In the genomic region with DNA sequence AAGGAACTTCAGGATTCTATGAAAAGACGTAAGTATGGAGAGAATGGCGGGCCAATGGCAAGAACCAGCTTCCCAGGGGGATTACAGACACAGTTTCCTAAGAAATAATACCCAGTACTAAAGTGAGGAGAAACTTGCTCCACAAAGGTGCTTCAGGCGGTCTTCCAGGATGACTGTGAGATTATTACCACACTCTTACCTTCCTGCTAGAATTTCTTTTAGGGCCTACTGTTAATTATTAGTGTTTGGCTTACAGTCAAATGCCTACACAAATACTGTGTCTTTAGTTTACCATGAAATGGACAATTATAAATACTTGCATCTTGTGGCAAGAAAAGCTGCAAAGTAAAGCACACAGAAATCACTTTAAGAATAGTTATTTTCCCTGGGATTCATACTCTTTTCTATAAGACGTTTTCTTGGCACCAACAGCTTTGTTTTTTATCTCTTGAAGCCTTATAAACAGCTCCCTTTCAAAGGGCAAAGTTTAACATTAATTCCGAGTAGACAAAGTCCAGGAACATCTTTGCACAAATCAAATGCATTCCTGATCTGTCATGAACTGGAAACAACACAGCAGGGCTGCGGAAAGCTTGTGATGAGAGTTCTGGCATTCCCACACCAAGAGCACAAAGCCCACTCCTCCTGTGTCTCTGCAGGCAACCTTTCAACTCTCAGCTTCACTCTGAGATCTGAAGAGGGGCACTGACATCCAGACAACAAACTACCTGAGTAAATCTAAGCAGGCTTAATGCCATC, we compare ENCODE assay signal across 18 mouse cellular contexts.
A peak's percentile ranks its signal among the peaks of the same experiment; 100 is the strongest.
DNase-seq lines count a peak whose midpoint lies in the region; ATAC-seq lines count a peak whose summit lies in the region.
"Had no signal": no experiment of that assay in that cellular context is flagged by ENCODE, and none has a peak within 500 bp of the region (broad histone marks: within the 10 kb centered on the region; RNA-seq: fewer than 3 reads in every experiment).

No protein-coding gene starts in this region.

- WGBS in midbrain, embryonic 14.5 days = 19% methylated on average over 6 of the region's 6 CpGs
- WGBS in midbrain, embryonic 15.5 days = 21% methylated on average over 6 of the region's 6 CpGs
- WGBS in kidney, embryonic 16.5 days = 60% methylated on average over 6 of the region's 6 CpGs

- no peak overlapping the region for H3K4me3 ChIP-seq in midbrain, embryonic 14.5 days (replicated peaks; ENCODE audit: low read depth, low read length)
- H3K4me3 ChIP-seq in midbrain, embryonic 15.5 days = no peak overlapping the region
- no peak overlapping the region for H3K4me3 ChIP-seq in kidney, embryonic 16.5 days (ENCODE audit: low read length)
- H3K4me3 ChIP-seq: gastrocnemius, adult 2 months; hindbrain, embryonic 12.5 days; liver, embryonic 15.5 days; stomach, embryonic 15.5 days had no signal

- no peak for ATAC-seq in midbrain, embryonic 14.5 days (ENCODE audit: low FRiP score, low TSS enrichment)
- no peak for ATAC-seq in midbrain, embryonic 15.5 days (replicated peaks)
- ATAC-seq in kidney, embryonic 16.5 days (ENCODE audit: low FRiP score, low TSS enrichment) = peak; percentile 89

- no peaks in the 10 kb centered on the region for H3K9me3 ChIP-seq in midbrain, embryonic 14.5 days (ENCODE audit: control insufficient read depth, low read length)
- no peaks in the 10 kb centered on the region for H3K9me3 ChIP-seq in midbrain, embryonic 15.5 days
- no peaks in the 10 kb centered on the region; the same call in 1 of the 2 replicates for H3K9me3 ChIP-seq in kidney, embryonic 16.5 days (ENCODE audit: low read length)
- H3K9me3 ChIP-seq: hindbrain, embryonic 12.5 days; liver, embryonic 15.5 days; stomach, embryonic 15.5 days had no signal

- DNase-seq in midbrain, embryonic 14.5 days = peak; percentile 24
- peak; percentile 78 for DNase-seq in fat pad, adult 2 months (ENCODE audit: extremely low read depth, low read depth, low spot score)
- no peak for DNase-seq in gastrocnemius, postnatal 10 days
- no peak for DNase-seq in gastrocnemius, postnatal 4 days (ENCODE audit: low spot score in 2 of 2)
- DNase-seq in right cerebral cortex, postnatal 4 days = no peak
- DNase-seq: adrenal gland, postnatal 25 days; cerebellum, adult 11-12 months; gastrocnemius, adult 2 months; left cerebral cortex, postnatal 4 days; right cerebral cortex, postnatal 14 days; thymus, postnatal 25 days had no signal

- H3K27me3 ChIP-seq in midbrain, embryonic 14.5 days (ENCODE audit: control insufficient read depth, insufficient read depth, low read length) = no peaks in the 10 kb centered on the region
- H3K27me3 ChIP-seq in midbrain, embryonic 15.5 days (replicated peaks) = no peaks in the 10 kb centered on the region
- no peaks in the 10 kb centered on the region for H3K27me3 ChIP-seq in kidney, embryonic 16.5 days (ENCODE audit: insufficient read depth, low read length)
- H3K27me3 ChIP-seq: hindbrain, embryonic 12.5 days; liver, embryonic 15.5 days; stomach, embryonic 15.5 days had no signal

- H3K4me1 ChIP-seq in midbrain, embryonic 14.5 days (ENCODE audit: control insufficient read depth, insufficient read depth, low read length) = no peaks in the 10 kb centered on the region
- no peaks in the 10 kb centered on the region for H3K4me1 ChIP-seq in midbrain, embryonic 15.5 days
- H3K4me1 ChIP-seq in kidney, embryonic 16.5 days (ENCODE audit: insufficient read depth, low read length) = no peaks in the 10 kb centered on the region
- H3K4me1 ChIP-seq: hindbrain, embryonic 12.5 days; liver, embryonic 15.5 days; stomach, embryonic 15.5 days had no signal

- no peak overlapping the region for H3K27ac ChIP-seq in midbrain, embryonic 14.5 days (replicated peaks; ENCODE audit: low read depth, low read length)
- H3K27ac ChIP-seq in midbrain, embryonic 15.5 days = no peak overlapping the region
- H3K27ac ChIP-seq in kidney, embryonic 16.5 days (ENCODE audit: low read length) = peak overlapping the region; percentile 80
- H3K27ac ChIP-seq: gastrocnemius, adult 2 months; hindbrain, embryonic 12.5 days; liver, embryonic 15.5 days; macrophage; stomach, embryonic 15.5 days had no signal

- no peak overlapping the region for H3K4me2 ChIP-seq in midbrain, embryonic 14.5 days (ENCODE audit: low read length)
- H3K4me2 ChIP-seq in midbrain, embryonic 15.5 days = no peak overlapping the region
- no peak overlapping the region for H3K4me2 ChIP-seq in kidney, embryonic 16.5 days (replicated peaks; ENCODE audit: low read depth, low read length)
- H3K4me2 ChIP-seq: heart, embryonic 11.5 days; hindbrain, embryonic 12.5 days; liver, embryonic 15.5 days; stomach, embryonic 15.5 days had no signal

- H3K36me3 ChIP-seq in midbrain, embryonic 14.5 days (ENCODE audit: control insufficient read depth, insufficient read depth, low read length) = no peaks in the 10 kb centered on the region
- H3K36me3 ChIP-seq in midbrain, embryonic 15.5 days (replicated peaks) = no peaks in the 10 kb centered on the region
- H3K36me3 ChIP-seq in kidney, embryonic 16.5 days (ENCODE audit: insufficient read depth, low read length) = 0 out of 2 replicates have a peak, but pooled peaks cover 10% of the 10 kb centered on the region
- H3K36me3 ChIP-seq: liver, embryonic 15.5 days had no signal

- H3K9ac ChIP-seq in midbrain, embryonic 14.5 days (replicated peaks; ENCODE audit: low read length) = no peak overlapping the region
- no peak overlapping the region for H3K9ac ChIP-seq in midbrain, embryonic 15.5 days
- no peak overlapping the region for H3K9ac ChIP-seq in kidney, embryonic 16.5 days (replicated peaks; ENCODE audit: low read length)
- H3K9ac ChIP-seq: hindbrain, embryonic 12.5 days; liver, embryonic 15.5 days; stomach, embryonic 15.5 days had no signal

Comparison
In these comparisons a context has a peak if more than half of its experiments do, and no peak if none do; other contexts are left out.
1. DNase-seq: peak in midbrain, embryonic 14.5 days (single experiment) and fat pad, adult 2 months (single experiment); none in gastrocnemius, postnatal 10 days (single experiment), gastrocnemius, postnatal 4 days (0 of 2) and right cerebral cortex, postnatal 4 days (single experiment).